Mouse (Mus musculus) liver, postnatal 0 days (tissue): ENCODE measurements around the gene Gm49711.

ENCODE experiments used
- CTCF ChIP-seq: sonication (generic); IDR thresholded peaks from 2 replicates; pipeline ENCODE4 v1.5.1; 2016; ENCODE audit warnings: antibody characterized with exemption, low read depth
- EP300 ChIP-seq: IDR thresholded peaks from 2 replicates; pipeline ENCODE4 v1.6.1; 2016; ENCODE audit warnings: antibody characterized with exemption, low read depth, mild to moderate bottlenecking

DNA sequence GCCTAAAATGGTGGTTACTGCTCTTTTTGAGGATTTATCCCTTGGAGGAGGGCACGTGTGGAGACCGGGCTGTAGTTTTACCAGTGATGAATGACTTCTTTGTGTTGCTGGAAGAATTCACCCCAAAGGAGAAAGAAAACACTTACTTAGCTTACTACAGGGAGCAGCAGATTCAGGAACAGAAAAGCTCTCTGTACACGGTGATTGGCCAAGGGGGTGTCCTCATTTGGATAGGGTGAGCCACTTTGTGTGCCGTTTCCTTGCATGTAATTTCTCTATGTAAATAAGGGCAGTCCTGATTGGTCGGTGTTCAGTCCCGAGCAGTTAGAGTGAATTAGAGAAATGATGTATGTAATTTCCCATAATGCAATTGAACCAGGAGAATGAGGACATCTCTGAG is 137.0 kb downstream of the Gm49711 start:
- TF ChIP-seq EP300 (no peak), CTCF (no peak)
